Mouse (Mus musculus) embryo, embryonic 11.5 days (tissue): ENCODE measurements around the gene Plin5.
"Not testable (repeated sequence)": the region's sequence is repeated elsewhere in the genome, so short reads cannot be mapped to it uniquely, and the experiment has no call there.

Source experiments
- DNase-seq: peaks from one replicate; pipeline ENCODE4 v3.0.0-alpha.2; 2012; ENCODE audit warnings: low read depth, low spot score

Plin5 gene

GRCm38 (mm10) chr17:56108334-56109044 lies 8.9 kb downstream of the Plin5 start:
- no peak for DNase-seq

- no peak for DNase-seq
Measured at GRCm38 (mm10) chr17:56107736-56108135, 9.7 kb downstream of the Plin5 start.

GRCm38 (mm10) chr17:56106981-56107380 lies 10.4 kb downstream of the Plin5 start:
- DNase-seq: no peak

- not testable (repeated sequence) for DNase-seq
Measured at GRCm38 (mm10) chr17:56106436-56106835, 11.0 kb downstream of the Plin5 start.

- DNase-seq: not testable (repeated sequence)
Measured at GRCm38 (mm10) chr17:56104821-56105220, 12.6 kb downstream of the Plin5 start.

GRCm38 (mm10) chr17:56103465-56104285 lies 13.7 kb downstream of the Plin5 start:
- no peak for DNase-seq

- no peak for DNase-seq
Measured at GRCm38 (mm10) chr17:56102927-56103326, 14.5 kb downstream of the Plin5 start.

- no peak for DNase-seq
Measured at GRCm38 (mm10) chr17:56102158-56102557, 15.2 kb downstream of the Plin5 start.

GRCm38 (mm10) chr17:56100811-56101210 lies 16.6 kb downstream of the Plin5 start:
- DNase-seq: no peak

GRCm38 (mm10) chr17:56098711-56099572 lies 18.5 kb downstream of the Plin5 start:
- DNase-seq: no peak

- no peak for DNase-seq
Measured at GRCm38 (mm10) chr17:56098180-56098579, 19.2 kb downstream of the Plin5 start.

GRCm38 (mm10) chr17:56096883-56097282 lies 20.5 kb downstream of the Plin5 start:
- no peak for DNase-seq

GRCm38 (mm10) chr17:56092794-56093193 lies 24.6 kb downstream of the Plin5 start:
- no peak for DNase-seq

GRCm38 (mm10) chr17:56092312-56092711 lies 25.1 kb downstream of the Plin5 start:
- no peak for DNase-seq

GRCm38 (mm10) chr17:56080781-56081585 lies 36.4 kb downstream of the Plin5 start:
- peak; percentile 64 for DNase-seq

GRCm38 (mm10) chr17:56079921-56080320 lies 37.5 kb downstream of the Plin5 start:
- DNase-seq: no peak

GRCm38 (mm10) chr17:56078880-56079795 lies 38.3 kb downstream of the Plin5 start, which contains the start of gene Hdgfl2:
Gene Hdgfl2, plus strand, starts transcription at chr17:56079634.
- peak; percentile 100 for DNase-seq

GRCm38 (mm10) chr17:56078361-56078760 lies 39.0 kb downstream of the Plin5 start:
- not testable (repeated sequence) for DNase-seq

GRCm38 (mm10) chr17:56077523-56077922 lies 39.9 kb downstream of the Plin5 start:
- no peak for DNase-seq

- peak; percentile 90 for DNase-seq
Measured at GRCm38 (mm10) chr17:56074827-56075208, 42.6 kb downstream of the Plin5 start, which contains the start of gene Ubxn6. Gene Ubxn6, minus strand, starts transcription at chr17:56075028.
